Mouse (Mus musculus): ENCODE results near the gene Ecel1. TPM values are rescaled to one million over a fixed set of nuclear protein-coding genes. Genes with fewer than 3 reads are reported as not detected.

Ecel1 gene
- 0.37 and 2.2 TPM in 2 replicates for polyA plus RNA-seq (2011; ENCODE audit: insufficient read depth, insufficient read length, low read depth, missing spikeins)

DNA sequence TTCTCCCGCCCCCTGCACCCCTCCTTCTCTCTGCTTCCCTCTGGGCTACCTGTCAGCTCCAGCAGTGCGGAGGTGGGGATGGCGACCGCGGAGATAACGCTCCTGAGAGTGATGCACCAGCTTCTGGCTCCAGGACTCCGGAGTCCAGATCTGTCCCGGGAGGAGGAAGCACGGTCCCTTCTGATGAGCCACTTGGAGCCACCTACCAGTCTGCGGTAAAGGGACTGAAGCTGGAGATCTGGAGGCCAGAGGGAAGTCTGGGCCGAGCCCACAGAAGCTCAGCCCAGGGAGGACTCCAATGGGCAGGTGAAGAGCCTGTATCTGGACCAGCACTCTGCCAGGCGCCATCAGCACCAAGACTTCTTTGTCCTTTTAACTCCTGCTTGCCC, at the start of gene Ecel1:
Gene Ecel1, minus strand, starts transcription at position 323 of the 389 bp plus-strand sequence.
- Histone ChIP-seq H3K9me3 (replicated peaks; ENCODE audit: control insufficient read depth, insufficient read depth, low read length, poor library complexity, severe bottlenecking) (no peaks in the 10 kb centered on the region), H3K36me3 (ENCODE audit: control insufficient read depth, insufficient read depth, low read length, poor library complexity, severe bottlenecking) (no peaks in the 10 kb centered on the region), H3K27ac (ENCODE audit: insufficient read depth, low read length) (no peak within 1 kb of the TSS), H3K4me3 (ENCODE audit: low read depth, low read length) (peak within 1 kb of the TSS; percentile 54), H3K4me1 (ENCODE audit: control insufficient read depth, insufficient read depth, low read length) (no peaks in the 10 kb centered on the region), H3K27me3 (ENCODE audit: control insufficient read depth, insufficient read depth, low read length, poor library complexity, severe bottlenecking) (peaks cover 21% of the 10 kb centered on the region), H3K9ac (ENCODE audit: low read depth, poor library complexity, severe bottlenecking) (peak within 1 kb of the TSS; percentile 42)
- TF ChIP-seq CTCF (IDR thresholded peaks at IDR 0.05; ENCODE audit: low read depth, low read length) (no peak), EP300 (IDR thresholded peaks at IDR 0.05; ENCODE audit: insufficient read depth, low read depth, low read length) (no peak), POLR2A (IDR thresholded peaks at IDR 0.05; ENCODE audit: insufficient read depth, low read length) (no peak)

DNA sequence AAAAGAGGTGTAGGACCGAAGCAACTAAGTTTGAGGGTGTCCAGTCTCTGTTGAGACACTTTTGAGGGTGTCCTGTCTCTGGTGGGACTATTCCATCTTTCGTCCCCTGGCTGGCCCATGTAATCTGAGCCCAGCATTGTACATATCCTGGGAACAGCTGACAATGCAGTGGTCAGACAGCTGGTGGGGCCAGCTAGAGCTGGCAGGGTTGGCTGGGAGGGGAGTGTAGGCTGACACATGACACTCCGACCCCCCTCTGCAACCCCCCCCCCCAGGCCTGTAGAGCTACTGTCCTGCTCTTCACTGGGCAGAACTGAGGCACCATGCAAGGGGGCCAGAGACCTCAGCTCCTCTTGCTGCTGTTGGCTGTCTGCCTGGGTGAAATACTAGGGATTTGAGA, 49.2 kb upstream of the Ecel1 start:
- TF ChIP-seq EP300 (IDR thresholded peaks at IDR 0.05; ENCODE audit: insufficient read depth, low read depth, low read length) (no peak), CTCF (IDR thresholded peaks at IDR 0.05; ENCODE audit: low read depth, low read length) (no peak), POLR2A (IDR thresholded peaks at IDR 0.05; ENCODE audit: insufficient read depth, low read length) (no peak)
- no peaks in the 10 kb centered on the region for H3K9me3 ChIP-seq (replicated peaks; ENCODE audit: control insufficient read depth, insufficient read depth, low read length, poor library complexity, severe bottlenecking)
- H3K27ac ChIP-seq (ENCODE audit: insufficient read depth, low read length): no peak overlapping the region
- no peak overlapping the region for H3K4me3 ChIP-seq (ENCODE audit: low read depth, low read length)
- H3K27me3 ChIP-seq (ENCODE audit: control insufficient read depth, insufficient read depth, low read length, poor library complexity, severe bottlenecking): no peaks in the 10 kb centered on the region
- H3K9ac ChIP-seq (ENCODE audit: low read depth, poor library complexity, severe bottlenecking): no peak overlapping the region
- H3K4me1 ChIP-seq (ENCODE audit: control insufficient read depth, insufficient read depth, low read length): no peaks in the 10 kb centered on the region
- no peaks in the 10 kb centered on the region for H3K36me3 ChIP-seq (ENCODE audit: control insufficient read depth, insufficient read depth, low read length, poor library complexity, severe bottlenecking)

DNA sequence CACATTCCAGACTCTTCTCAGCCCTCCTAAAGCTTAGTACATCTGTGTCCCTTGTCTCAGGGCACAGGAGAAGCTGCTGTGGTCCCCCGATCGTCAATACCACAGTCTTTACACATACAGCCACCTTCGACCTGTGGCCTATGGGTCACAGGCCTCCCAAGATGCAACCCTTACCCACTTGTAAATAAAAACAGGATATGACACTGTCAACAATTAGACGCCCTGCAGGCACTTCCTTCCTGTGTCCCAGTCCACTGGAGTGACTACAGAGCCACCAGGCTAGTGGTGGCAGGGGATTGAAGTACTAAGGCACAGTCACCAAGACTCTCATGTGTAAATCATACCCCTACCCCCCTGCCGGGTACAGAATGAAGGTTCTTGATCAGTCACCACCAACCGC, 48.7 kb upstream of the Ecel1 start:
- no peak for TF ChIP-seq CTCF (IDR thresholded peaks at IDR 0.05; ENCODE audit: low read depth, low read length)
- no peak for TF ChIP-seq POLR2A (IDR thresholded peaks at IDR 0.05; ENCODE audit: insufficient read depth, low read length)
- no peak for TF ChIP-seq EP300 (IDR thresholded peaks at IDR 0.05; ENCODE audit: insufficient read depth, low read depth, low read length)
- H3K27ac ChIP-seq (ENCODE audit: insufficient read depth, low read length): no peak overlapping the region
- H3K36me3 ChIP-seq (ENCODE audit: control insufficient read depth, insufficient read depth, low read length, poor library complexity, severe bottlenecking): no peaks in the 10 kb centered on the region
- no peak overlapping the region for H3K9ac ChIP-seq (ENCODE audit: low read depth, poor library complexity, severe bottlenecking)
- no peaks in the 10 kb centered on the region for H3K9me3 ChIP-seq (replicated peaks; ENCODE audit: control insufficient read depth, insufficient read depth, low read length, poor library complexity, severe bottlenecking)
- no peaks in the 10 kb centered on the region for H3K4me1 ChIP-seq (ENCODE audit: control insufficient read depth, insufficient read depth, low read length)
- no peak overlapping the region for H3K4me3 ChIP-seq (ENCODE audit: low read depth, low read length)
- no peaks in the 10 kb centered on the region for H3K27me3 ChIP-seq (ENCODE audit: control insufficient read depth, insufficient read depth, low read length, poor library complexity, severe bottlenecking)

DNA sequence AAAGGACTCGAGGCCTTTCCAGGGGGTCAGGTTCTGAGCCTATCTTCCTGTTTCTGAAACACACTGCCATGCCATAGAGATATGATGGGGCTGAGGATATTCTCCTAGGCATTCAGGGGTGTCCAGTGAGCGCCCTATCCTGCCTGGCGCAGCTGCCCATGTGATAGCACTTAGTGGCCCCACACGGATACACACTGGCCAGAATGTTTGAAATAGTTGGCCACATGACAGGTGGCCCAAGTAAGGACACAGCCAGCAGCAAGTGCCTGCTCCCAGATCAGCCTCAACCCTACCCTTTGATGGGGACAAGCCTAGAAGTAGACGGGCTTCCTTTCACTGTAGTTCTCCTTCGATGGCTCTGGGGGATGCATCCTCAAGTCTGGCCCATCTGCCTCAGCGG, 48.1 kb upstream of the Ecel1 start, which contains the start of gene Chrng:
Gene Chrng, plus strand, starts transcription at position 193 of the 400 bp plus-strand sequence.
- no peak within 1 kb of the TSS for H3K9ac ChIP-seq (ENCODE audit: low read depth, poor library complexity, severe bottlenecking)
- no peaks in the 10 kb centered on the region for H3K36me3 ChIP-seq (ENCODE audit: control insufficient read depth, insufficient read depth, low read length, poor library complexity, severe bottlenecking)
- no peak for TF ChIP-seq POLR2A (IDR thresholded peaks at IDR 0.05; ENCODE audit: insufficient read depth, low read length)
- TF ChIP-seq EP300 (IDR thresholded peaks at IDR 0.05; ENCODE audit: insufficient read depth, low read depth, low read length): no peak
- TF ChIP-seq CTCF (IDR thresholded peaks at IDR 0.05; ENCODE audit: low read depth, low read length): no peak
- no peak within 1 kb of the TSS for H3K4me3 ChIP-seq (ENCODE audit: low read depth, low read length)
- no peaks in the 10 kb centered on the region for H3K9me3 ChIP-seq (replicated peaks; ENCODE audit: control insufficient read depth, insufficient read depth, low read length, poor library complexity, severe bottlenecking)
- H3K27ac ChIP-seq (ENCODE audit: insufficient read depth, low read length): no peak within 1 kb of the TSS
- H3K4me1 ChIP-seq (ENCODE audit: control insufficient read depth, insufficient read depth, low read length): no peaks in the 10 kb centered on the region
- no peaks in the 10 kb centered on the region for H3K27me3 ChIP-seq (ENCODE audit: control insufficient read depth, insufficient read depth, low read length, poor library complexity, severe bottlenecking)

DNA sequence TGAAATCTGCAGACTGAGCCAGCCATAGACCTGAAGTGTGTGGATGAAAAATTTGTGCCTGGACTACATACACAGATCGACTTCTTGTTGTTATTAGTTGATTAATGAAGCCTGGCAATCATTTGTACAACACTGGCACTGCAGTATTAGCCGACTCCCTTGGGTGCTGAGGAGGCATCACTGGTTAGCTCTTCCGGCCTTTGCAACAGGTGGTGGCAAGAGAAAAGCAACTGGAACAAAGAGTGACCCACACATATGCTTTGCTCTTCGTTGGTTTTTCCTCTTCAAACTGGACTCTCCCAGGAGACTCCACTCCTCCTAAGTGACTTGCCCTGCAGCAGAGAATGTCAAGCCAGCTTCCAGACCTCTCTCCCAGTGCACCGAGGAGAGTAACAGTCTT, 47.5 kb upstream of the Ecel1 start:
- H3K27ac ChIP-seq (ENCODE audit: insufficient read depth, low read length): no peak overlapping the region
- H3K9me3 ChIP-seq (replicated peaks; ENCODE audit: control insufficient read depth, insufficient read depth, low read length, poor library complexity, severe bottlenecking): no peaks in the 10 kb centered on the region
- no peaks in the 10 kb centered on the region for H3K27me3 ChIP-seq (ENCODE audit: control insufficient read depth, insufficient read depth, low read length, poor library complexity, severe bottlenecking)
- H3K4me1 ChIP-seq (ENCODE audit: control insufficient read depth, insufficient read depth, low read length): no peaks in the 10 kb centered on the region
- H3K4me3 ChIP-seq (ENCODE audit: low read depth, low read length): no peak overlapping the region
- no peak for TF ChIP-seq EP300 (IDR thresholded peaks at IDR 0.05; ENCODE audit: insufficient read depth, low read depth, low read length)
- no peak for TF ChIP-seq CTCF (IDR thresholded peaks at IDR 0.05; ENCODE audit: low read depth, low read length)
- TF ChIP-seq POLR2A (IDR thresholded peaks at IDR 0.05; ENCODE audit: insufficient read depth, low read length): no peak
- no peak overlapping the region for H3K9ac ChIP-seq (ENCODE audit: low read depth, poor library complexity, severe bottlenecking)
- H3K36me3 ChIP-seq (ENCODE audit: control insufficient read depth, insufficient read depth, low read length, poor library complexity, severe bottlenecking): no peaks in the 10 kb centered on the region

DNA sequence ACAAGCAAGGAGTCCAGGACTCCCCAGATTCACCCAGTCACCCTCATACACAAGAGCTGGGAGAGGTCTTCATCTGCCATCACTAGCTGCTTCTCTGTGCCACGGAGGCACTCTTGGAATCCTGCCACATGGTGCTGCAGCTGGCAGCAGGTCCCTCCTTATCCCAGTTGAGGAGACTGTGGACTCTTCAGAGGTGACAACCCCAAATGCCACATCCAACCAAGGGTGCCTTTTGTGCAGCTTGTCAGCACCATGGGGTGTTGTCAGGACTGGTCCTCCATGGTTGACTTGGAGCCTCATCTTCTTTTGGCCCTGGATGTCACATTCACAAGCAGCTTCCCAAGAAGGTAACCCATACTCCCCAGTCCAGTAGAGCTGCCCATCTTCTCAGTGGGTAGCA, 45.5 kb upstream of the Ecel1 start:
- Histone ChIP-seq H3K9me3 (replicated peaks; ENCODE audit: control insufficient read depth, insufficient read depth, low read length, poor library complexity, severe bottlenecking) (no peaks in the 10 kb centered on the region), H3K4me1 (ENCODE audit: control insufficient read depth, insufficient read depth, low read length) (no peaks in the 10 kb centered on the region), H3K4me3 (ENCODE audit: low read depth, low read length) (no peak overlapping the region), H3K27me3 (ENCODE audit: control insufficient read depth, insufficient read depth, low read length, poor library complexity, severe bottlenecking) (no peaks in the 10 kb centered on the region), H3K36me3 (ENCODE audit: control insufficient read depth, insufficient read depth, low read length, poor library complexity, severe bottlenecking) (no peaks in the 10 kb centered on the region), H3K9ac (ENCODE audit: low read depth, poor library complexity, severe bottlenecking) (no peak overlapping the region), H3K27ac (ENCODE audit: insufficient read depth, low read length) (no peak overlapping the region)
- TF ChIP-seq EP300 (IDR thresholded peaks at IDR 0.05; ENCODE audit: insufficient read depth, low read depth, low read length) (no peak), CTCF (IDR thresholded peaks at IDR 0.05; ENCODE audit: low read depth, low read length) (no peak), POLR2A (IDR thresholded peaks at IDR 0.05; ENCODE audit: insufficient read depth, low read length) (no peak)
